Mouse (Mus musculus) mesoderm, embryonic 11.5 days (tissue): ENCODE measurements around the gene Kcnab3.

Experiments used
- DNase-seq: peaks from one replicate; pipeline ENCODE4 v3.0.0-alpha.2; 2012; ENCODE audit warnings: low read depth, low spot score

The Kcnab3 gene

DNA sequence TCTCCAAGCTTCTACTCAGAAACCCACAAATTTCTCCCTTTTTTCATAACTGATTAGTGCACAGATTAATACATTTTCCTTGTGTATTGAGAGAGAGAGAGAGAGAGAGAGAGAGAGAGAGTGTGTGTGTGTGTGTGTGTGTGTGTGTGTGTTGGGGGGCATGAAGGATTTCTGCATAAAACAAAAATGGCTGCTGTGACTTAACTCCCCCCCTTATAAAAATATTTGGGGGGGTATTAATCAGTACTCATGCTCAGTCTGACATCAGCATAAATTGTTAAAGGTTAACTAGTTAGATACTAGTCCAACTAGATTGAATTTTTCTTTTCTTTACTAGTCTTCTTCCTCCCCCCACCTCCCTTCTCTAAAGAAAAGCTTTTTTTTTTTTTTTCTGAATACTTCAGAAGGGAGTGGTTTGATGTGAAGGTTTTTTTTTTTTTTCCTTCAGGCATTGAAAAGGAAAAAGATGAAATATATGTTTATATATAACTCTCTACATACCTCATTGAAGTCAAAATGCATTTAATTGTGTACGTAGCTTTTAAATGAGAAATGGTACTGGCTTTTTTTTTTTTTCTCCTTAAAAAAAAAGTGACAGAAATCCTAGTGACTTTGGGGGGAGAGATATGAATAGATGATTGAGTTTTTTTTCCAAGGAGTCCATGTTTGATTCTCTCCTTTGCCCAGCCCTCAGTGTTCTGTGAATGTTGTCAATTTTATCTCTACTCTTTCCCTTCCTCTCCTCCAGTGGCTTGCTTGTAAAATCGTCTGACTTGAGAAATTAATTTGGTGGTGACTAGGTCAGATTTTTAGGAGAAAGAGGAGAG is 44.1 kb downstream of the Kcnab3 start:
- DNase-seq: no peak

DNA sequence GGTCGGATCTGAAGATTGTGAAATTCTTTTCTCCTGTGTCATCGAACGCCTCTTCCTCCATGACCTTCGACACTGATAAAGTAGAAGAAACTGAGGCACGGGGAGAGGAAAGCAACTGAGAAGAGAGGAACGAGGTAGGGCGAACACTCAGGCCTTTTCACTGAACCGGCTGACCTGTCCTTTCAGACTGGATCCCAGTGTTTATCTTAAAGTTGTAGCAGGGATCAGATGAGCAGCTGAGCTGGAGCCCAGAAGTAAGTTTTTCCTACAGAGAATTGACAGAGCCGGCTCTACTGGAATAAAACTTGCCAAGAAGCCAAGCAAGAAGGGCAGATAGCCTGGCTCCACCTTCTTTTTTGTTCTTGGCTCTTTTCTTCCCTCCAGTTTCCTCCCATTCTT is 44.8 kb downstream of the Kcnab3 start:
- DNase-seq: no peak

DNA sequence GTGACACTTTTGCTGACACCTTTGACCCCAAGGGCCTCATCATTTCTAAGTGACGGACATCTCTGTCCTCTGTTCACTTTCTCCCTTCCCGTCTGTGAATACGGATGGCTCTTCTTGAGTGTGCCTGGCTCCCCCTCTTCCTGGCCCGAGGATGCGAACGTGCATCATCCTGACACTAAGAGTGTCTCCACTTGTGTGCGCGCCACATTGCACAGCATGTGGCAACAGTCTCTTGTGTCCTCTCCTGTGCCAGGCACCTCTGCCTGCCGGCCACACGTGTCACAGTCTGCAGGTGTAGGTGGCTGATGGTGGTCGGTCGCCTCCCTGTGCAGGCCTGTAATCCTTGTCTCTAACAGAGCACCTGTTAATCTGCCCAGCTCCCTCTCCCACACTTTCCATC is 45.5 kb downstream of the Kcnab3 start:
- DNase-seq: no peak

DNA sequence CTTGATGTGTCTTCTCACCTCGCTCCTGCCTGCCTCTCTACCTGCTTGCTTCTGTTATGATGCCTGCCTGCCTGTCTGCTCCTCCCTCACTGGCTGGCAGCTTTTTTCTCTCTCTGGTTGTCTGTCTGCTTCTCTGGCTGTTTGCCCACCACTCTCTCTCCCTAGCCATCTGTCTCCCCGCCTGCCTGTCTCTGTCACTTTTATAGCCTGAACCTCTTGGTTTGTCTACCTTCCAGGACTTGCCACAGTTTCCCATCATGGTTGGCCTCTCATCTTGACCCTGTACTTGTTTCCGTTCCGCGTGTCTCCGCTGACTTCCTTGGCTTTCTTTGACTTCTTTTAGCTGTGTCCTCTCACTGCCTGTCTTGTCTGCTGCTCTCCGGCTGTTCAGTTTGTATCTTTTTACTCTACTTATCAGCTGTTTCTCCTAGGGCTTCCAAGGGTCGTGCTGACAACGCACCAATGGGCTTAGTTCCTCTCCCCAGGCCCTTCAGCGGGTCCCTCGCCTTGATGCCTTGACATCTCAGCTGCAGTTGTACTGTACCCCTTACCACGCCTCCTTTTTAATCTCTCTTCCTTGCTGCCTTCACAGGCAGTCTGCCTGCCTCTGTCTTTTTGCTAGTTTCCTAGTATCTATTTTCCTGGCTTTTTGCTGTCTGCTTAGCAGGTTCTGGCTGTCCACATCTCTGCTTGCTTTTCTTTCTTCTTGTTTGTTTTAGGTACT is 46.2 kb downstream of the Kcnab3 start:
- DNase-seq: no peak

DNA sequence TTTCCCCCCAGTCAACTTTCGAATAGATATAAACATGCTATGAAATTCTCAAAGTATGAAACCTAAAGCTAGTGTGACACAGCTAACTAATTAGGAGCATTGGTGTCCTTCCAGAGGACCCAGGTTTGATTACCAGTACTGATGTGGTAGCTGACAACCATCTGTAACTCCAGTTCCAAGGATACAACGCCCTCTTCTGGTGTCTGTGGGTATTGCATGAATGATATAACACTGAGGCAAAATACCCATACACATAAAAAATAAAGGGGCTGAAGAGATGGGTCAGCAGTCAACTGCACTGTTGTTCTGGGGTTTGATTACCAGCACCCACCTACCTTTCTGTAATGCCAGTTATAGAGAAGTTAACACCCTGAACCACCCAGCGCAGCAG is 46.7 kb downstream of the Kcnab3 start:
- DNase-seq: no peak

DNA sequence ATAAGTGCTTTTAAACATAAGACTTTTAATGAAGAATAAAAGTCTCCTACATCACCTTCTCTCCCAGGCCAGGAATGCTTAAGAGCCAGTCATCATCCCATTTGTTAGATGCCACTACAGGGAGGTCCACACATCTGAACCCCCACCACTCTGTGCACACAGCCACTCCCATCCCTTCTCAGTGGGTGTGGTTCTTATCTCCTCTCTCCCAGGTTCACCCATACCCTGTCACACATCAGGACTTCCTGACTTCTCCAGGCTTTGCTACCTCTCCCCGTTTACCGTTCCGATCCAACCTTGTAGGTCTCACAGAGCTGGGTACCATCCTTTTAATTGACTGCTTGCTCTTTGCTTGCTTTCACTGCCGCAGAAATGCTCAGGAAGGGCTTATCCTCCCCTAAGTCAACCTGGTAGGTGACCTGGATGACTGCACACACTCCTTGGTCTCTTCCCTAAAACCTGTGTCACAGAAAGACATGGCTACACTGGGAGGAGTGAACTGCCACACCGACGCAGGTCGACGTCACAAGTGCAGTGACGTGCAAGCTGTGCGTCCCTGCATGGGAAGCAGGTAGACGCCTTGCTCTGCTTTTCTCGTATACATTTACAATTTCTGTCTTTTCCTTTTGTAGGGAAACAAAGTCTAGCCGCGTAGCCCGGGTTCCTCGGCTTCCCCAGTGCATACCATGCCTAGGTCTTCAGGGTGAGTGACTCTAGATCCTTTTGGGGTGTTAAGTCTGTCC is 47.3 kb downstream of the Kcnab3 start:
- no peak for DNase-seq

DNA sequence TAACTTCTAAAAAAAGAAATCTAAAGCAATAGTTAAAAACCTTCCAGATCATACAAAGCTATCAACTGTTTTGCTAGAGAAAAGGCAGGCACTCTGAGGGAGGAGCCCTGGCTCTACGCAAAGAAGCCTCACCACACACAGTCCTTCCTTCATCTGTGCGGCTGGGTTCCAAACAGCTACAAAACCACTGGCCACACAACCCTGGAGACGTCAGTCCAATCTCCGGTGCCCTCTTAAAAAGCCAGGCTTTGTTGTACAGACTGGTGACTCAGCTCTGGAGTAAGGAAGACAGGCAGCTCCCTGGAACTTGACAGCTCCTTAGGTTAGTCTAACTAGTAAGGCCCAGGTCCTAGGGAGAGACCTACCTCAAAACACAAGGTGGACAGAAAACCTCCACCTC is 49.6 kb downstream of the Kcnab3 start:
- no peak for DNase-seq

DNA sequence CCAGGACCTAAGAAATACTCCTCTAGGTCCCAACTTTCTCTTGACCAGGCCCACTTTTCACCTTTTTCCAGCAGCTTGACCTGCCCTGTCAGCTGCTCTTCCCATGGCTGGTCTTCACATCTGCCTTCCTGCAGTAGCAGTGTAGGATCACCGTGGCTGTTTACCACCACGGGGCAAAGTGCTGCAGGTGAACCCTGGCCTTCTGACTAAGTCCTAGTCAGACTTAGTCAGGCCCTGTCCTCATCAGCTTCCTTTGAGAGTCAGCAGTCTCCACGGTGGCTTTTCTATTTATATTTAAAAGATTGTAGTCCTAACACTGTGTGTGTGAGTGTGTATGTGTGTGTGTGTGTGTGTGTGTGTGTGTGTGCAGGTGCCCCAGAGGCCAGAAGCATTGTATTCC is 51.7 kb downstream of the Kcnab3 start:
- no peak for DNase-seq

DNA sequence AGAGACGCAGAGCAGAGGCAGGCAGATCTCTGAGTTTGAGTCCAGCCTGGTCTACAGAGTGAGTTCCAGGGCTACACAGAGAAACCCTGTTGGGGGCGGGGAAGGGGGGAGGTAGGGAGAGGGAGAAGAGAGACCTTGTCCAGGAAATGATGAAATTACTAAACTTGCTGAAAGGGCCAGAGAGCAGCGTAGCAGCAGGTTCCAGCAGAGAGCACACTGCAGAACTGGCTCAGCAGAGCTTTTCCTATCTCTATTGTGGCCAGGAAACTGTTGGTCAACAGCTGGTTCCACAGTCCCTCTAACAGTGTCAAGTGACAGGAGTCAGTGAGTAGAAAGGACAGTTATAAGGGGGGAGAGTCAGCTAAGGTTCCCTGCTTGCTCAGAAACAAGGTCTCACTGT is 53.5 kb downstream of the Kcnab3 start:
- DNase-seq: no peak

DNA sequence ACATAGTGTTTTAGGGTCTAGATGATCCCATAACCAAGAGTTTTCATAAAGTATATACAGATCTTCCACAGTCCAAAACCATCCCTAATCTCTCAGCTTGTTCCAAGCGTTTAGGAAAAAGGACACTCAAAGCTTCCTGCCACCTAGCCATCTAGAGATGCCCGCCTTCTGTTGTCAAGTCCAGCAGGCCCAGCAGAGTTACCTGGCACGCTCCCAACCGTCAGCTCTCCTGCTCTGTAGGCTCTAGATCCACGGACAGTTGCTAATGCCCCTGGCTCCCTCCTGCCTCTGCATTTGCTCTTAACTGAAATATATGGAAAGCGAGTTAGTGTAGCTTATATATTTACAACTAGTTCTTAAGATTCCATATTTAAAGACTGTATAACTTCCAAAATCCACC is 55.3 kb downstream of the Kcnab3 start:
- DNase-seq: no peak
